Mouse (Mus musculus): ENCODE measurements at regions not wholly inside any gene's neighbourhood (a gene's known extent, or its start where the extent isn't known, plus 50 kb on each side); places are given as distances from the start of the nearest gene placed in this dataset.

DNA sequence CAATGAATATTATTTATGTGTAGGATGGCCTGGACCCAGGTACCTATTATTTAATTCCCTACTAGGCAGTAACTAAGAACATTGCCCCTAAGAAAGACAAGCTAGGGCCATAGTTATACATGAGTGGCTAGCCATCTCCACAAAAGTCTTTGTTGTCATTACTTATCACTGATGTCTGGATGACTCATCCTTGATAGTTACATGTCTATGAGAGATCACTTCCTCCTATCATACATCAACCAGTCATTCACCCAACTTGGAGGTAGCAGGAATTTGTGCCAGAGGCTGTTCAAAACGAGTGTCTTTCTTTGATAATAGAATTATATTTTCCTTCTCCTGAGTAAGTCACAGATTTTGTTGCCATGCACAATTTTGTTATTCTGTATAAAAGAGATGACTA, 190.7 kb upstream of the Tet2 start:
- ATAC-seq (ENCODE audit: low FRiP score, low read depth) = no peak
- Histone ChIP-seq H3K4me1 (replicated peaks) (no peaks in the 10 kb centered on the region), H3K9me3 (no peaks in the 10 kb centered on the region), H3K27me3 (no peaks in the 10 kb centered on the region), H3K36me3 (no peaks in the 10 kb centered on the region), H3K4me2 (no peak overlapping the region), H3K4me3 (no peak overlapping the region), H3K9ac (no peak overlapping the region), H3K27ac (replicated peaks) (no peak overlapping the region)
- WGBS = 84% methylated on average over 1 of the region's 1 CpGs

DNA sequence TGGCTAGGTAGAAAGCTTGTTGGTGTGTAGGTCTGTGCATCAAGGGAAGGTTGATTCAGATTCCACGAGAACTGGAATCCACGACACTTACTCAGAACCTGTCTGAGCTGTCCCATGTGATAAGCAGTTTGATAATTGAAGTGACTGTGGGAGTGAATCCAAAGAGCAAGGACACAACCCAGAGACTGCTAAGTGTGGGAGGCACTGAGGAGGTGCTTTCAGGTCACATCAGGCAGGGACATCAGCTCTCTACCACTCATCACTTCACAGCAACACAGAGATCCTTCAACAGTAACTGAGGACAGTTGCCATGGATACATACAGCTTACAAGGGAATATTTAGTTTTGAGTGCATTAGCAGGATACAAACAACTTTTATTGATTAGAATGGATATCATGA, 194.0 kb upstream of the Tet2 start:
- no peak overlapping the region for H3K27ac ChIP-seq (replicated peaks)
- H3K9ac ChIP-seq = no peak overlapping the region
- H3K9me3 ChIP-seq = no peaks in the 10 kb centered on the region
- H3K27me3 ChIP-seq = no peaks in the 10 kb centered on the region
- ATAC-seq (ENCODE audit: low FRiP score, low read depth) = no peak
- no peak overlapping the region for H3K4me2 ChIP-seq
- H3K4me1 ChIP-seq (replicated peaks) = no peaks in the 10 kb centered on the region
- H3K4me3 ChIP-seq = no peak overlapping the region
- 89% methylated on average over 2 of the region's 2 CpGs for WGBS
- H3K36me3 ChIP-seq = no peaks in the 10 kb centered on the region

- no peak overlapping the region for H3K9ac ChIP-seq
- WGBS = 85% methylated on average over 4 of the region's 4 CpGs
Measured at GRCm38 (mm10) chr3:133744552-133745118, 199.7 kb upstream of the Tet2 start.

GRCm38 (mm10) chr3:133748756-133749737, 204.1 kb upstream of the Tet2 start:
- WGBS = 92% methylated on average over 10 of the region's 10 CpGs
- ATAC-seq (ENCODE audit: low FRiP score, low read depth) = no peak

More at GRCm38 (mm10) chr3:133744552-133745118, 199.7 kb upstream of the Tet2 start:
- Histone ChIP-seq H3K27me3 (no peaks in the 10 kb centered on the region), H3K4me3 (no peak overlapping the region), H3K4me2 (no peak overlapping the region), H3K27ac (replicated peaks) (no peak overlapping the region), H3K9me3 (no peaks in the 10 kb centered on the region), H3K4me1 (replicated peaks) (no peaks in the 10 kb centered on the region), H3K36me3 (no peaks in the 10 kb centered on the region)
- no peak for ATAC-seq (ENCODE audit: low FRiP score, low read depth)

DNA sequence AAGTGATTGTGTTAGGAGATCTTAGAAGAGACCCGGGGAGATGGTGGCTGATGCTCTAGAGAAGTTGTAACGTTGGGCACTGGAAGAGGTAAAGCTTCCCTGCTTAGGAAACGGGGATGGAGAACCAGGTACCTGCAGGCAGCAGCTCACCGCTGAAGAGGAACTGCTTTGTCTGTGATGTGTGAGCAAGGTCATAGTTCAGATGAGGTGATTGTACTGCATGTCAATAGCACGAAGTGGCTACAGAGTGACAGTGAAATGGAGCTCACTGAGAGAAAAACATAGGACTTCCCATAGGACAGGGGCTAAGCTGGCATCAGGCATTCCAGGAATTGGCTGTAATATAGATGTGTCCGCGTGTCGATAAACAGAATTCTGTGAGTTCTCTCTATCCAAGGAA, 205.1 kb upstream of the Tet2 start:
- Histone ChIP-seq H3K9ac (no peak overlapping the region), H3K27ac (replicated peaks) (no peak overlapping the region), H3K36me3 (no peaks in the 10 kb centered on the region), H3K27me3 (no peaks in the 10 kb centered on the region), H3K9me3 (no peaks in the 10 kb centered on the region), H3K4me1 (replicated peaks) (peaks cover 15% of the 10 kb centered on the region), H3K4me3 (no peak overlapping the region), H3K4me2 (no peak overlapping the region)
- ATAC-seq (ENCODE audit: low FRiP score, low read depth) = no peak
- WGBS = 82% methylated on average over 8 of the region's 8 CpGs

More at GRCm38 (mm10) chr3:133748756-133749737, 204.1 kb upstream of the Tet2 start:
- no peaks in the 10 kb centered on the region for H3K36me3 ChIP-seq
- H3K27ac ChIP-seq (replicated peaks) = no peak overlapping the region
- no peaks in the 10 kb centered on the region for H3K9me3 ChIP-seq
- no peaks in the 10 kb centered on the region for H3K27me3 ChIP-seq
- no peak overlapping the region for H3K9ac ChIP-seq
- peaks cover 5% of the 10 kb centered on the region for H3K4me1 ChIP-seq (replicated peaks)
- no peak overlapping the region for H3K4me2 ChIP-seq
- no peak overlapping the region for H3K4me3 ChIP-seq

GRCm38 (mm10) chr3:133750606-133751005, 205.7 kb upstream of the Tet2 start:
- no peak overlapping the region for H3K4me3 ChIP-seq
- peaks cover 17% of the 10 kb centered on the region for H3K4me1 ChIP-seq (replicated peaks)
- no peak overlapping the region for H3K27ac ChIP-seq (replicated peaks)
- no peak for ATAC-seq (ENCODE audit: low FRiP score, low read depth)
- no peak overlapping the region for H3K4me2 ChIP-seq
- H3K27me3 ChIP-seq = no peaks in the 10 kb centered on the region
- H3K9me3 ChIP-seq = no peaks in the 10 kb centered on the region
- 87% methylated on average over 3 of the region's 3 CpGs for WGBS
- no peaks in the 10 kb centered on the region for H3K36me3 ChIP-seq
- no peak overlapping the region for H3K9ac ChIP-seq

DNA sequence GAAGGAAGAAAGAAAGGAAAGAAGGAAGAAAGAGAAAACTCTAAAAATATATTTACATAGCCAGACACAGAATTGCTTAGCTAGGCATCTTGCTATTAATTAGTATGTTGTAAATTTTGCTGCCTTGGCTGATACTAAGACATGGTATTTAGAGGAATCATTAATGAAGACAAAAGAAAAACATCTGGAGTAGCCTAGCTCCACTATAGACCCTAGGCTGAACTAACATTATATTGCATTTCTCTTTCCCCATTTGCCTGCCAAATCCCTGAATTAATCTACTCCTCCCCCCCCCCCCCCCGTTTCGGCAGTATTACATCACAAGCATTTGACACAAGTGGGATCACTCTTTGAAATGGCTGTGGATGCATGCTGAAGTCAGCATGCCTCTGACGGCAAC, 206.1 kb upstream of the Tet2 start:
- Histone ChIP-seq H3K27me3 (no peaks in the 10 kb centered on the region), H3K36me3 (no peaks in the 10 kb centered on the region), H3K9ac (no peak overlapping the region), H3K4me1 (replicated peaks) (peaks cover 17% of the 10 kb centered on the region), H3K27ac (replicated peaks) (no peak overlapping the region), H3K4me3 (no peak overlapping the region), H3K4me2 (no peak overlapping the region), H3K9me3 (no peaks in the 10 kb centered on the region)
- WGBS = 54% methylated on average over 3 of the region's 3 CpGs
- no peak for ATAC-seq (ENCODE audit: low FRiP score, low read depth)

- no peak overlapping the region for H3K27ac ChIP-seq (replicated peaks)
- H3K9ac ChIP-seq = no peak overlapping the region
- H3K4me1 ChIP-seq (replicated peaks) = peaks cover 17% of the 10 kb centered on the region
- H3K4me3 ChIP-seq = no peak overlapping the region
- H3K9me3 ChIP-seq = no peaks in the 10 kb centered on the region
- H3K4me2 ChIP-seq = no peak overlapping the region
- WGBS = 69% methylated on average over 4 of the region's 4 CpGs
- no peak for ATAC-seq (ENCODE audit: low FRiP score, low read depth)
- H3K36me3 ChIP-seq = no peaks in the 10 kb centered on the region
- H3K27me3 ChIP-seq = no peaks in the 10 kb centered on the region
Measured at GRCm38 (mm10) chr3:133751565-133751964, 206.6 kb upstream of the Tet2 start.

DNA sequence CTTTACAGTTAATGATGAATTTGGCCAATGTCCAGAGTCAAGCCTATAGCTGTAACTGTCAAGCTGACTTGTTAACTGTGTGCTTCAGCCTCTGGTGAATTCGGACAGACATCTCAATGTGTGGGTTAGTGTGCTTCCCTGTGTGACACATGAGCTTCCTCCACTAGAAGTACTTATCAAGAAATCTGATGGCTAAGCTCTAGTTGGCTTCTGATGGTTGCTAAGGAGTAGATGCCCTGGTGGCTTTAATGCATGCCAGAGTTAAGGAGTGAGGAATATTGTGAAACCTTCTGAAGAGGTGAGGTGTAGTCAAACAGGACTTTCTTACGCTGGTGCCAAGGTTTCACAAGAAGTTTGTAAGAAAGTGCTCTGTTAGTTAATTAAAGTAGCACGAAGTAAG, 208.1 kb upstream of the Tet2 start:
- Histone ChIP-seq H3K4me3 (no peak overlapping the region), H3K27me3 (peaks cover 4% of the 10 kb centered on the region; the same call in 1 of the 2 replicates), H3K9ac (no peak overlapping the region), H3K4me1 (replicated peaks) (peaks cover 17% of the 10 kb centered on the region), H3K4me2 (no peak overlapping the region), H3K27ac (replicated peaks) (no peak overlapping the region), H3K9me3 (no peaks in the 10 kb centered on the region), H3K36me3 (no peaks in the 10 kb centered on the region)
- WGBS = 86% methylated on average over 3 of the region's 3 CpGs
- no peak for ATAC-seq (ENCODE audit: low FRiP score, low read depth)

DNA sequence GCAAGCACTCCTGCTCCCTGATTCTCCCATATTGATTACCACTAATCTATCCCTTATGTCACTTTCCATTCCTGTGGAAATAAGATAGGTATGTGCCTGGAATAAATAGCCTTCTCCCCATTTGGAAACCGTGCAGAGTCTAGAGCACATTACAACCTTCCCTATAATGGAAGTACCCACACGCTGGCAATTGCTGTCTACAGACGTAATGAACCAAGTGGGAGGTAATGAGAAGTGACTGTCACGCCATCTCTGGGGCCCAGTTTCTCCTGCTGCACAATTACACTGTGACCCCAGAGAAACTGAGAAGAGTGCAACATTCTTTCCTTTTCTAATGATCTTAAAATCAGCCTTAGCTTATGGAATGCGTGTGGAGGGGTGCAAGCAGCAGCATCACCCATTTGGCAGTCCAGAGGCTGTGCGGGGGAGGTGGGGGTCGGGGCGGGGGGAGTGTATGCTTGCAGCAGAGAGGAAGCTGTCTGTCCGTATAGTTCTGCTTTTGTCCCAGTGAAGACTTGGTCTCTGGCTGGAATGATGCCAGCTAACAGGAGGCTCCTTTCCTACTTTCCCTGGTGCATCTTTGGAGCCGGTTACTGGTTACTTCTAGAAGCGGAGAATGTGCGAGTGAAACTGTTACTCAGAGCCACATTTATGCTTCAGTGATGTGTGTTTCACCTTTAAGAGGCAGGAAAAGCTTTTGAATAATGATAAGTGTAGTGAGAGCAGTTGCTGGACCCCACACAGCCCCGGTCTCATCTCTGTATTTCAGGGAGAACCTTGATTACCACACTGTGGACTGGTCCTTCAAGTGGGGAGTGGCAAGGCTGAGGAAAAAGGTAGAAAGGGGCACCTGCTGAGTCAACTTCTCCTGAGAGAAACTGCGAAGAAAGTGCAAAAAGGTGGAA, 209.3 kb upstream of the Tet2 start:
- 15% methylated on average over 14 of the region's 14 CpGs for WGBS
- no peaks in the 10 kb centered on the region for H3K9me3 ChIP-seq
- ATAC-seq (ENCODE audit: low FRiP score, low read depth) = peak; percentile 76
- H3K4me2 ChIP-seq = peak overlapping the region; percentile 36
- peak overlapping the region; percentile 4; the same call in 1 of the 2 replicates for H3K4me3 ChIP-seq
- H3K9ac ChIP-seq = no peak overlapping the region
- peaks cover 17% of the 10 kb centered on the region for H3K4me1 ChIP-seq (replicated peaks)
- peaks cover 4% of the 10 kb centered on the region; the same call in 1 of the 2 replicates for H3K27me3 ChIP-seq
- H3K27ac ChIP-seq (replicated peaks) = peak overlapping the region; percentile 25
- H3K36me3 ChIP-seq = no peaks in the 10 kb centered on the region

DNA sequence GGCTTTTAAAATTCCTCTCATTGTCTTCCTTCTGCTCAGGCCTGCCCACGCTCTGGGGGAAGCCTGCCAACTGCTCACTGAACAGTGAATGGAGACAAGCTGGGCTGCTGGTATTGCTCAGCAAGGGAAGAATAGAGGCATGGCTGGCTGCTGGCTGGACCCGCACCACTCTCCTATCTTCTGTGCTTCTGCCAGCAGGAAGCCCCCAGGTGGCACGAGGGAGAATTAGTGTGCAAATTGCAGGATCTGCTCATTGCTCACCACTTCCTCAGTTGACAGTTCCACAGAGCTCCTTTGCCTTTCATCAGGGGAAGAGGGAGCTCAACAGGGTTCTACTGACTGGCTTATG, 209.9 kb upstream of the Tet2 start:
- H3K4me1 ChIP-seq (replicated peaks) = peaks cover 17% of the 10 kb centered on the region

More for the DNA sequence above, 209.9 kb upstream of the Tet2 start:
- no peaks in the 10 kb centered on the region for H3K36me3 ChIP-seq
- H3K27ac ChIP-seq (replicated peaks) = peak overlapping the region; percentile 25; the same call in 1 of the 2 replicates
- H3K9ac ChIP-seq = no peak overlapping the region
- no peaks in the 10 kb centered on the region for H3K9me3 ChIP-seq
- no peak overlapping the region for H3K4me3 ChIP-seq
- 2% methylated on average over 3 of the region's 3 CpGs for WGBS
- peak overlapping the region; percentile 36 for H3K4me2 ChIP-seq
- peak; percentile 87 for ATAC-seq (ENCODE audit: low FRiP score, low read depth)
- H3K27me3 ChIP-seq = peaks cover 4% of the 10 kb centered on the region; the same call in 1 of the 2 replicates
